Mouse (Mus musculus) embryonic facial prominence, embryonic 15.5 days (tissue): ENCODE data around the gene Gzmk. TPM values are rescaled to one million over a fixed set of nuclear protein-coding genes. Genes with fewer than 3 reads are reported as not detected.

Experiments
- ATAC-seq: fragments of 200-750 bp; cut with Nextera tagmentation; 2 replicates; pipeline ENCODE4 v1.8.0; 2017; ENCODE audit warnings: low read depth, moderate TSS enrichment; ENCODE audit not compliant: insufficient number of reproducible peaks, low FRiP score, low TSS enrichment
- H3K27ac ChIP-seq: fragments of 300-500 bp; sonication (generic); replicated peaks from 2 replicates; pipeline ENCODE4 v1.5.1; 2015; ENCODE audit warnings: mild to moderate bottlenecking, inconsistent platforms
- H3K27me3 ChIP-seq: fragments of 300-500 bp; sonication (generic); 2 replicates; pipeline ENCODE4 v1.6.1; 2015; ENCODE audit warnings: inconsistent platforms
- H3K36me3 ChIP-seq: fragments of 300-500 bp; sonication (generic); 2 replicates; pipeline ENCODE4 v1.6.1; 2015; ENCODE audit warnings: mild to moderate bottlenecking, inconsistent platforms
- H3K4me1 ChIP-seq: fragments of 300-500 bp; sonication (generic); 2 replicates; pipeline ENCODE4 v1.6.1; 2015; ENCODE audit warnings: inconsistent platforms
- H3K4me2 ChIP-seq: fragments of 300-500 bp; sonication (generic); replicated peaks from 2 replicates; pipeline ENCODE4 v1.6.1; 2015; ENCODE audit warnings: mild to moderate bottlenecking, inconsistent platforms
- H3K4me3 ChIP-seq: fragments of 300-500 bp; sonication (generic); replicated peaks from 2 replicates; pipeline ENCODE4 v1.5.1; 2015; ENCODE audit warnings: mild to moderate bottlenecking, inconsistent platforms
- H3K9ac ChIP-seq: fragments of 300-500 bp; sonication (generic); 2 replicates; pipeline ENCODE4 v1.6.1; 2015; ENCODE audit warnings: inconsistent platforms
- H3K9me3 ChIP-seq: fragments of 300-500 bp; sonication (generic); replicated peaks from 2 replicates; pipeline ENCODE4 v1.6.1; 2016; ENCODE audit warnings: inconsistent platforms
- WGBS: fragments of 180-500 bp; shearing (Covaris S2); methylation state at CpG from one replicate; pipeline ENCODE4 v1.1.7; 2015; 5-methylcytosine and 5-hydroxymethylcytosine counted together
- polyA plus RNA-seq: library from polyadenylated mRNA; unstranded; fragments of >200 nt; fragmentation: Nextera tagmentation; extraction: Ambion mirVana; gene quantifications from 2 replicates; pipeline ENCODE4 v1.2.1, GENCODE M21; 2015

Gzmk gene
- polyA plus RNA-seq, 1 experiment from 2014 or later = not detected

DNA sequence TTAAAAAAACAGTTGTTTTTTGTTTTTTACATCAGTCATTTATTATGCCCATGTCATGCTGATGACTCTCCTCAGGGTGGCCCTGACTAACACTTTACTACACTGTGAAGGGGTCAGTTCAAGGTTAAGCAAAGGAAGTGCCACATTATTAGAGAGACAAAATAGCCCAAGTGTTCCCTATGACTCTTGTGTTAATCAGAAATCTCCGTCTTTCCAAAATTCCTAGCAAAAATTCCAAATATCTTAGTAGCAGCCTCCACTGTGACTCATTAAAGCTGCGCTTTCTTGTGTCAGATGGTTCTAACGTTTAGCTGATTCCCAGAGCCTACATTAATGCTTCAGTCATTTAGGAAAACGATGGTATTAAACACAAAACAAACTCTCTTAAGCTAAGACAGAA lies 23.5 kb downstream of the Gzmk start:
- Histone ChIP-seq H3K27ac (no peak overlapping the region), H3K9ac (no peak overlapping the region), H3K4me3 (no peak overlapping the region), H3K27me3 (no peaks in the 10 kb centered on the region), H3K36me3 (no peaks in the 10 kb centered on the region), H3K9me3 (no peaks in the 10 kb centered on the region), H3K4me1 (no peaks in the 10 kb centered on the region), H3K4me2 (no peak overlapping the region)
- WGBS = 60% methylated on average over 4 of the region's 4 CpGs
- no peak for ATAC-seq

GRCm38 (mm10) chr13:113201631-113202030 lies 24.1 kb downstream of the Gzmk start:
- 85% methylated on average over 2 of the region's 2 CpGs for WGBS
- Histone ChIP-seq H3K27me3 (no peaks in the 10 kb centered on the region), H3K36me3 (no peaks in the 10 kb centered on the region), H3K4me1 (no peaks in the 10 kb centered on the region), H3K27ac (no peak overlapping the region), H3K9me3 (no peaks in the 10 kb centered on the region), H3K4me2 (no peak overlapping the region), H3K4me3 (no peak overlapping the region), H3K9ac (no peak overlapping the region)
- no peak for ATAC-seq

DNA sequence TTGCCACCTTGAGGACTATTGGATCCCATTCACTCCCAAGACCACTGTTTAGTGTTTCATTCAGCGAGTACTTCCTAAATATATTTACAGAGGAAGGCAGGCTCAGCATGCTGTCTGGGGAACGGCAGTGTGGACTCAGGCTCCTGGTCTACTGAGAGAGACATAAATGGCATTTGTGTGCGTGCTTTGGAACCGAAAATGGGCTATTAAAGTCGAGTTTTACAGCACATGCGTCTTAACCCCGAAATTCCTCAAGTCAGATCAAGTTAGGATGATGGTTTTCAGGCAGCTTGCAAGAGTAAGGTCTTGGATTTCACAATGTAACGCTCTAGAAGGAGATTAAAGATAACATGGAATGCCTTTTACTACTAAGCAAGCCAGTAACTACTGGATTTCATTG lies 25.0 kb downstream of the Gzmk start:
- H3K4me3 ChIP-seq = no peak overlapping the region
- H3K27me3 ChIP-seq = no peaks in the 10 kb centered on the region
- H3K27ac ChIP-seq = no peak overlapping the region
- H3K36me3 ChIP-seq = no peaks in the 10 kb centered on the region
- H3K4me1 ChIP-seq = no peaks in the 10 kb centered on the region
- H3K4me2 ChIP-seq = no peak overlapping the region
- H3K9ac ChIP-seq = no peak overlapping the region
- ATAC-seq = no peak
- 33% methylated on average over 8 of the region's 8 CpGs for WGBS
- H3K9me3 ChIP-seq = no peaks in the 10 kb centered on the region

- H3K9ac ChIP-seq = no peak overlapping the region
- ATAC-seq = no peak
- 55% methylated on average over 3 of the region's 3 CpGs for WGBS
These were observed 26.4 kb downstream of the Gzmk start for GRCm38 (mm10) chr13:113199331-113199730.

DNA sequence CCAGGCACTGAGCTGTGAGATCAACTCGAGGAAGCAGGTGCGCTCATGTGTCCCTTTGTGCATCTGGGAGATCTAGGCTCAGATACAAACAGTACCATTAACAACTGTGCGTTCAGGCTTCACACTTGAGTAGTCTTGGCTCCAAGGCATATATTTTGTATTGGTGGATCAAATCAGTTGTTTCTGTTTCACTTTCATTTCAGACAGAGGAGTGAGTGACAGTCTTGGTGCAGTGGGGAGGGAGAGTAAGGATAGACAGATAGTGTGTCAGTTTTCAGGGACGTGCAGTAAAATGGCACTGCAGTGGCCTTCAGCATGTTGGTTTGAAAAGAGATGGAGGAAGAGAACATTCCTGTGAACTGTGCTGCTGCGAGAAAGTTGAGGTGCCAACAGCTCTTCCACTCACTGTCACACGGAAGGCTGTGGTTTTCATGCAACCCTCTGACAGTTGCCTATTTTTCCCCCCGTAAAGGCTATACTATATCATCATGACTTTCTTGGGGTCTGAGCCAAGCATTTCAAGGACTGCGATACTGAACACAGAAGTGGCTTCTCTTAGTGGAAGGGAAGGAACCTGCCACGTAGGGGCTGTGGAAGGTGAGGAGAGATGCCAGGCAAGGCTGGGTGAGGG lies 27.7 kb downstream of the Gzmk start:
- Histone ChIP-seq H3K27ac (no peak overlapping the region), H3K9me3 (no peaks in the 10 kb centered on the region), H3K4me2 (no peak overlapping the region), H3K36me3 (no peaks in the 10 kb centered on the region), H3K4me1 (no peaks in the 10 kb centered on the region), H3K4me3 (no peak overlapping the region), H3K27me3 (no peaks in the 10 kb centered on the region), H3K9ac (no peak overlapping the region)
- ATAC-seq = no peak
- WGBS = 73% methylated on average over 9 of the region's 9 CpGs

More at GRCm38 (mm10) chr13:113199331-113199730, 26.4 kb downstream of the Gzmk start:
- no peaks in the 10 kb centered on the region for H3K27me3 ChIP-seq
- H3K4me1 ChIP-seq = no peaks in the 10 kb centered on the region
- H3K4me3 ChIP-seq = no peak overlapping the region
- no peaks in the 10 kb centered on the region for H3K36me3 ChIP-seq
- no peaks in the 10 kb centered on the region for H3K9me3 ChIP-seq
- no peak overlapping the region for H3K4me2 ChIP-seq
- H3K27ac ChIP-seq = no peak overlapping the region

- H3K36me3 ChIP-seq = no peaks in the 10 kb centered on the region
- H3K9ac ChIP-seq = no peak overlapping the region
- no peak for ATAC-seq
- H3K4me3 ChIP-seq = no peak overlapping the region
- H3K4me2 ChIP-seq = no peak overlapping the region
- 60% methylated on average over 13 of the region's 13 CpGs for WGBS
- H3K27me3 ChIP-seq = no peaks in the 10 kb centered on the region
- H3K27ac ChIP-seq = no peak overlapping the region
- no peaks in the 10 kb centered on the region for H3K4me1 ChIP-seq
- H3K9me3 ChIP-seq = no peaks in the 10 kb centered on the region
These were observed 28.7 kb downstream of the Gzmk start for GRCm38 (mm10) chr13:113196808-113197674.

- no peaks in the 10 kb centered on the region for H3K36me3 ChIP-seq
- 74% methylated on average over 4 of the region's 4 CpGs for WGBS
- no peak for ATAC-seq
These were observed 42.0 kb downstream of the Gzmk start for GRCm38 (mm10) chr13:113183720-113184119.

GRCm38 (mm10) chr13:113183310-113183709 lies 42.4 kb downstream of the Gzmk start:
- no peak overlapping the region for H3K9ac ChIP-seq
- no peak overlapping the region for H3K4me2 ChIP-seq
- no peaks in the 10 kb centered on the region for H3K36me3 ChIP-seq
- no peaks in the 10 kb centered on the region for H3K9me3 ChIP-seq
- H3K27ac ChIP-seq = peak overlapping the region; percentile 29; the same call in 1 of the 2 replicates
- 74% methylated on average over 8 of the region's 8 CpGs for WGBS
- no peaks in the 10 kb centered on the region for H3K4me1 ChIP-seq
- no peak for ATAC-seq
- H3K4me3 ChIP-seq = no peak overlapping the region
- H3K27me3 ChIP-seq = no peaks in the 10 kb centered on the region

More at GRCm38 (mm10) chr13:113183720-113184119, 42.0 kb downstream of the Gzmk start:
- Histone ChIP-seq H3K9me3 (no peaks in the 10 kb centered on the region), H3K27me3 (no peaks in the 10 kb centered on the region), H3K4me2 (no peak overlapping the region), H3K4me1 (no peaks in the 10 kb centered on the region), H3K9ac (no peak overlapping the region), H3K4me3 (no peak overlapping the region), H3K27ac (no peak overlapping the region)

DNA sequence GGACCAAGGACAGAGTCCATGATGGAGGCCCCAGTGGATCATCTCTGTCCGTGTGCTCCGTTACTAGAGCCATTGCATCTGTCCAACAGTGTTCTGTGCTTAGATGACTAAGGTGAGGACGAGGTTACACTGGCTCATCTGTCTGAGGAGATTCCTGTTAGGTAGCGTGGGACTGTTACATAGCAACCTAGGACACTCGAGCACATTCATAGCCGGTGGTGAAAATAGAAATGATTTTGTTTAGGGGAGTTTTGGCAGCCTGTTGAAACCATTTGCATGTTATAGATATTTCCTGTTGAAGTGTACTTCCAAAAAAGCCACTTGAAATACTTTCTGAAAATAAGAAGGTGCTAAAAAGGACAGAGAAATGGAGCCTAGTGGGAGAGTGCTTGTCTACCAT lies 51.5 kb downstream of the Gzmk start:
- no peaks in the 10 kb centered on the region for H3K9me3 ChIP-seq
- 76% methylated on average over 6 of the region's 6 CpGs for WGBS
- H3K4me1 ChIP-seq = 0 out of 2 replicates have a peak, but pooled peaks cover 2% of the 10 kb centered on the region

DNA sequence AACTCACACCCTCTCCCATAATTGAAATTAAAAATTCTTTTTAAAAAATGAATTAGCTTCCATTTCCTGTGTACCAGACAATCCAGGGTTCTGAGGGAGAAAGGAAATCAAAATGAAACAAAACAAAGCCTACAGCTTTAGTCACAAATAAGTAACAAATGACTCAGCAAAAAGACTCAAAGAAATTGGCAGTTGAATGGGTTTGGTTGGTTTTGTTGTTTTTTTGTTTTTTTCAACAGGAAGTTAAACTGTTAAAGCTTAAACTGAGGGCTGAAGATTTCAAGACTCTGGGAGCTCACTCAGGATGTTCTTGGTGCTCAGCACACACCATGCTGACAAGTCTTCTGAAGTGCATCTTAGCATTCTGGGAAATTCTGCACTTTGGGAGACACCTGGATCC lies 55.5 kb downstream of the Gzmk start:
- ATAC-seq = no peak
- H3K9ac ChIP-seq = no peak overlapping the region
- H3K4me2 ChIP-seq = no peak overlapping the region
- no peaks in the 10 kb centered on the region for H3K36me3 ChIP-seq
- no peaks in the 10 kb centered on the region for H3K9me3 ChIP-seq
- no peaks in the 10 kb centered on the region for H3K4me1 ChIP-seq
- H3K27me3 ChIP-seq = no peaks in the 10 kb centered on the region
- no peak overlapping the region for H3K27ac ChIP-seq
- H3K4me3 ChIP-seq = no peak overlapping the region

More for the DNA sequence above, 51.5 kb downstream of the Gzmk start:
- H3K27me3 ChIP-seq = no peaks in the 10 kb centered on the region
- no peak overlapping the region for H3K4me2 ChIP-seq
- no peak overlapping the region for H3K9ac ChIP-seq
- ATAC-seq = no peak; the same call in 1 of the 2 replicates
- H3K36me3 ChIP-seq = no peaks in the 10 kb centered on the region
- H3K27ac ChIP-seq = no peak overlapping the region
- no peak overlapping the region for H3K4me3 ChIP-seq

GRCm38 (mm10) chr13:113168018-113168534 lies 57.6 kb downstream of the Gzmk start:
- ATAC-seq = no peak

More at GRCm38 (mm10) chr13:113168018-113168534, 57.6 kb downstream of the Gzmk start:
- Histone ChIP-seq H3K4me3 (no peak overlapping the region), H3K9ac (no peak overlapping the region), H3K4me1 (no peaks in the 10 kb centered on the region), H3K9me3 (no peaks in the 10 kb centered on the region), H3K36me3 (no peaks in the 10 kb centered on the region), H3K27ac (no peak overlapping the region), H3K27me3 (no peaks in the 10 kb centered on the region), H3K4me2 (no peak overlapping the region)
- 75% methylated on average over 9 of the region's 9 CpGs for WGBS
